Mouse (Mus musculus): ENCODE results near the gene Slc16a12.
"Not testable (repeated sequence)": the region's sequence is repeated elsewhere in the genome, so short reads cannot be mapped to it uniquely, and the experiment has no call there.

Gene Slc16a12

GRCm38 (mm10) chr19:34746688-34747504 lies at the start of gene Slc16a12:
Slc16a12 (minus strand) TSS chr19:34747289.
- peak; percentile 28 for DNase-seq (ENCODE audit: low spot score)

DNA sequence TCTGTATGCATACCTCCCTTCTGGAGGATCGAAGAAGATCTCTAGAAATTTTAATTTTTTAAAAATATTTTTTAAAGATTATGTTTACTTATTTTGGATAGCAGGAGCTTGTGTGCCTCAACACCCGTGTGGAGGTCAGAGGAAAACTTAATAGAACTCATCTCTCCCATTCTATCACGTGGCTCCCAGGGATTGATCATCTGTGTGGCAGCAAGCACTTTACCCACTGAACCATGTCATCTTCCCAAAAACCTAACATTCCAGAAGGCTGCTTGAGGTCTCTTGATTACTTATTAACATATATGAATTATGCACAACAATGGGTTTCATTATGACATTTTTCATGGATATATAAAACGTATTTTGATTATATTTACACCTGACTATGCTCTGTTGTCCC lies 49.3 kb upstream of the Slc16a12 start:
- DNase-seq (ENCODE audit: low spot score) = no peak

- DNase-seq (ENCODE audit: low spot score) = no peak
These were observed 35.4 kb upstream of the Slc16a12 start for GRCm38 (mm10) chr19:34782491-34782890.

DNA sequence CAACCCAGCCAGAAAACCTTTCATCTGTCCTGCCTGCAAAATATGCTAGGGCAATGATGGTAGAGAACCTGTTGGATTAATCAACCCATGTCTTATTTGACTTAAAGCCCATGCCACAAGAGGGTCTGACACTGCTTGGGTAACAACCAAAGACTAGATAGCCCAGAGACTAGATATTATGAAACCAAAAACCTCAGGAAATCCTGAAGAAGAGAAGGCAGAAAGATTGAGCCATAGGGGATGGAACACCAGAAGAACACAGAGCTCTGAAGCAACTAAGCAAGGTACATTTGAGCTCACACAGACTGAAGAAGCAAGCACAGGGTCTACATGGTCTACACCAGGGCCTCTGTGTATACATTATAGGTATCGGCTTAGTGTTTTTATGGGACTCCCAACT lies 31.9 kb upstream of the Slc16a12 start:
- DNase-seq (ENCODE audit: low spot score) = no peak

DNA sequence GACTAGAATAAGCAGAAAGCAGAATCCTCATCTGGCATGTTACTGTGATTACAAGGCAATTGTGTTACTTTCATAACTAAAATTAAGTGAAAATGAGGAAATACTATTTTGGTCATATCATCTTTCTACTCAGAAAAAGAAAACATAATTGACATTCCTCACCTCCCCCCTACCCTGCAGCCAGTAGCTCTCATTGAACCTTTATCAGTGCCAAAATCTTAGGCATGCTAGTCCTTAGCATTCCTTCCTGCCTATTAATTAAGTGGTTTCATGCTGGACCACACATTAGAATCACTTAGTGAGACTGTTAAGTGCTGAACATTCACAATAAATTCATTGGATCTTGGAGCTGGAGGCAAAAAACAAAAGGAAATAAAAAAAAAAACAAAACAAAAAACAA lies 31.0 kb upstream of the Slc16a12 start:
- DNase-seq (ENCODE audit: low spot score) = no peak

GRCm38 (mm10) chr19:34772775-34773174 lies 25.7 kb upstream of the Slc16a12 start:
- peak; percentile 11 for DNase-seq (ENCODE audit: low spot score)

- DNase-seq (ENCODE audit: low spot score) = no peak
These were observed 23.7 kb upstream of the Slc16a12 start for GRCm38 (mm10) chr19:34770764-34771163.

GRCm38 (mm10) chr19:34758754-34759153 lies 11.7 kb upstream of the Slc16a12 start:
- DNase-seq (ENCODE audit: low spot score) = no peak

- DNase-seq (ENCODE audit: low spot score) = no peak
These were observed 9.6 kb upstream of the Slc16a12 start for GRCm38 (mm10) chr19:34756561-34757240.

- DNase-seq (ENCODE audit: low spot score) = no peak
These were observed 8.6 kb upstream of the Slc16a12 start for GRCm38 (mm10) chr19:34755680-34756079.

GRCm38 (mm10) chr19:34753243-34753642 lies 6.2 kb upstream of the Slc16a12 start:
- no peak for DNase-seq (ENCODE audit: low spot score)

- no peak for DNase-seq (ENCODE audit: low spot score)
These were observed 5.5 kb upstream of the Slc16a12 start for GRCm38 (mm10) chr19:34752391-34753092.

DNA sequence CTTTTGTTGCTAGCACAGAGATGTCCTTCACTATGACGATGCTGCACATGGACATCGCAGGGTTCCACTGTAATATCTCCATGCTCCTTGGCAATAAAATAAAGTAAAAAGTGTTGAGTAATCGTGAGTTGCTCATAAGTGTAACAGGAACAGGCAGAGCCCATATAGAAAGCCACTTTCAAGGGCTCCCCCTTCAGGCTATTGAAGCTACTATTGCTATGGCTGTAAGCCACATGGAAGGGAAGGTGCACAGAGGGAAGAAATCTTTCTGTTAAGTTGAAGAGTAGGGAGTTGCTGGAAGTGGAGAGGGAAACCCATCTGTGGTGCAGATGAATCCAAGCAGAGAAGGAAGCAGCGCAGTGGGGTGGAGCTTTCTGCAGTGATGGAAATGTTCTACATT lies 4.1 kb upstream of the Slc16a12 start:
- no peak for DNase-seq (ENCODE audit: low spot score)

DNA sequence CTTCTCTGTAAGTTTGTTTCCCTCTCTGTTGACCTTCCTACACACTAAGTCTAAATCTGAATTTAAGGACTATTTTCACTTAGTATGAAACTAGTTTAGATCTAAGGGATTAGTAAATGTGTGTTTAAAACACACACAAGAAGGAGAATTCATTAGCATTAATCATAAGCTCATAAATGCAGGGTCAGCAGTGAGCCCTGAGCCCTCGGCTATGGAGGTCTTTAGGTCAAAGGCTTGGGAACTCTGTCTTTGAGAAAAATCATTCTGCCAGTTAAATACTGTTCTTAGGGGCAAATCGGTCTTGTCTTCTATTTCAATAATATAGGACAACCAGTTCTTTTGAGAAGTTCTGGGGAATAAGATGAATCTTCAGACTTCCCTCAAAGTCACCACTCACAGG lies 1.9 kb upstream of the Slc16a12 start:
- no peak for DNase-seq (ENCODE audit: low spot score)

GRCm38 (mm10) chr19:34747969-34748368 lies 880 bp upstream of the Slc16a12 start:
- DNase-seq (ENCODE audit: low spot score) = not testable (repeated sequence)

DNA sequence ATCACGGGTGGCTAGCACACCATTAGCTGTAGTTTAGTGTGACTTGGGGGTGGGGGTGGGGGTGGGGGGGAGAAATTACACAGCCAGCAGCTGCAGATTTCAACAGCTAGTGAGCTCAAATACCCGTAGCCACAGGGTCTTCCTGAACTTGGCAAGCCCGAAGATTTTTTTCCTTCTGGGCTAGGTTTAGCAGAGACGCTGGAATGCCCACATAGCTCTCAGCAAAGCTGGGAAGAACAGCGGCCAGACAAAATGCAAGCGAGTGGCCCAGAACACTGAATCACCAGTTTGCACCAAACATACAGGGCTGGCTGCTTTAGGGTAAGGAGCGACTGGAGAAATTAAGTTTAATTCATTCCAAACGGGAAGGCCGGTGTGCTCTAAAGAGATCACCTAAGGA lies 888 bp downstream of the Slc16a12 start:
- no peak for DNase-seq (ENCODE audit: low spot score)

GRCm38 (mm10) chr19:34745012-34745411 lies 2.1 kb downstream of the Slc16a12 start:
- DNase-seq (ENCODE audit: low spot score) = no peak

- DNase-seq (ENCODE audit: low spot score) = no peak
These were observed 9.2 kb downstream of the Slc16a12 start for GRCm38 (mm10) chr19:34737916-34738315.

- DNase-seq (ENCODE audit: low spot score) = no peak
These were observed 11.2 kb downstream of the Slc16a12 start for GRCm38 (mm10) chr19:34735900-34736299.

- no peak for DNase-seq (ENCODE audit: low spot score)
These were observed 14.1 kb downstream of the Slc16a12 start for GRCm38 (mm10) chr19:34733020-34733419.

GRCm38 (mm10) chr19:34731356-34731755 lies 15.7 kb downstream of the Slc16a12 start:
- DNase-seq (ENCODE audit: low spot score) = no peak

DNA sequence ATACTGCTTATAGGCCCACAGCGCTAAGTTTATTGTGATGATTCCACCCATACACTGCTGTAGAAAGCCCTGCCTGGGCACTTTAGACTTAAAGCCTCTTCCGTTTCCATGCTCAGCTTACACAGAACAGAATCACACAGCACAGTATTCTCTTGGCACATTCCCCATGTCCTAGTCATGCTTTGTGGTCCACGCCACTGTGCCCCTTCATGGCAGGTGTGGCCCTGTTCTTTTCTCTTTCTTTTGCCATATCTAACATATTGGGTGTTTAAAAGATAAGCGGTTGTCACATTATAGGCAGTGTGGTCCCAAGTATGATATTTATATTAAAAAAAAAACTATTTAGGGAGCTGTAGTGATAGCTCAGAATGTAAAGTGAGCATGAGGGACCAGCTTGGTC lies 16.5 kb downstream of the Slc16a12 start:
- DNase-seq (ENCODE audit: low spot score) = no peak

- DNase-seq (ENCODE audit: low spot score) = no peak
These were observed 17.6 kb downstream of the Slc16a12 start for GRCm38 (mm10) chr19:34729505-34729904.
